Mouse (Mus musculus) kidney, adult 2 months (tissue): Measurements from ENCODE around the gene Skp1a.

Experiments
- CTCF ChIP-seq: fragments of 200-500 bp; conservative IDR thresholded peaks from 2 replicates; pipeline ENCODE4 v1.5.1; 2011; ENCODE audit warnings: low read depth, mild to moderate bottlenecking, control low read depth, low read length, moderate library complexity, mixed read lengths; ENCODE audit not compliant: insufficient read depth, insufficient read length
- POLR2A ChIP-seq: fragments of 200-500 bp; IDR thresholded peaks from one replicate; pipeline ENCODE4 v1.6.1; 2011; ENCODE audit warnings: low read depth, low read length, control low read depth

DNA sequence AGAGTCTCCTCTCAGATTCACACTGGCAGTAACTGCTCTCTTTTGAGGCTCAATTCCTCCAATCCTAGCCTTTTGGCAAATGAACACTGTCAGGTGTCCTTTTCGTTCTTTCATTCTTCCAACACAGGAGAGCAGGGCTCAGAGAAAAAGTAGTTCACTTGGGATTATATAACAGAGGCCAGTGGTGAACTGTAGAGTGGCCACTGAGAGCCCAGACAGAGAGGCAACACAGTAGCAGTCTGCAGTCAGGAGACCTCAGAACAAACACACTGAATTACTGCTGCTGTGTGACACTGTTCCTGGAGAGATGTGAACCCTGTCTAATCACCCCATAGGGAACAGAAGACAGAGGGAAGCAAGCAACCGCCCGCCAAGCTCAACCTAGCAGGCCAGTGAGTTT lies 4.7 kb upstream of the Skp1a start:
- no peak for TF ChIP-seq POLR2A
- TF ChIP-seq CTCF: no peak
